Mouse (Mus musculus): Measurements from ENCODE around the gene Dvl3. TPM values are rescaled to one million over a fixed set of nuclear protein-coding genes. Genes with fewer than 3 reads are reported as not detected.

Gene Dvl3
- total and polyA plus RNA-seq, 3 experiments: 4.1 to 20.5 TPM; not detected in 1

GRCm38 (mm10) chr16:20489233-20489632 is 27.5 kb upstream of the Dvl3 start:
- TF ChIP-seq GABPA (IDR thresholded peaks at IDR 0.05; ENCODE audit: low read depth, low read length) (no peak), MAFK (IDR thresholded peaks at IDR 0.05; ENCODE audit: borderline replicate concordance, low read depth, low read length) (no peak), USF1 (IDR thresholded peaks at IDR 0.05; ENCODE audit: low read depth, low read length) (no peak), CTCF (IDR thresholded peaks at IDR 0.05 in 2 of 3, conservative IDR thresholded peaks at IDR 0.05 in 1 of 3; ENCODE audit: control insufficient read depth in 1 of 3, insufficient read depth in 1 of 3, low read depth in 2 of 3, low read length in 3 of 3, poor library complexity in 1 of 3, severe bottlenecking in 1 of 3) (no peak), MXI1 (IDR thresholded peaks at IDR 0.05; ENCODE audit: low read depth, low read length) (no peak), TCF12 (IDR thresholded peaks at IDR 0.05; ENCODE audit: low read depth, low read length) (no peak), BHLHE40 (IDR thresholded peaks at IDR 0.05; ENCODE audit: borderline replicate concordance, low read depth, low read length) (no peak), MAZ (IDR thresholded peaks at IDR 0.05; ENCODE audit: low read depth, low read length) (no peak), ETS1 (IDR thresholded peaks at IDR 0.05; ENCODE audit: low read depth, low read length) (no peak), POLR2A (IDR thresholded peaks at IDR 0.05; ENCODE audit: control insufficient read depth in 1 of 2, insufficient read depth in 1 of 2, low read depth in 1 of 2, low read length in 2 of 2, poor library complexity in 1 of 2) (no peak), E2F4 (IDR thresholded peaks at IDR 0.05; ENCODE audit: borderline replicate concordance, low read depth, low read length) (no peak), HCFC1 (IDR thresholded peaks at IDR 0.05; ENCODE audit: low read depth, low read length) (no peak), TAL1 (IDR thresholded peaks at IDR 0.05; ENCODE audit: low read length) (no peak), ELF1 (IDR thresholded peaks at IDR 0.05; ENCODE audit: low read depth, low read length) (no peak), NRF1 (IDR thresholded peaks at IDR 0.05; ENCODE audit: insufficient read depth, low read depth, low read length, poor library complexity, severe bottlenecking) (no peak), SMC3 (IDR thresholded peaks at IDR 0.05; ENCODE audit: low read depth, low read length) (no peak), USF2 (IDR thresholded peaks at IDR 0.05; ENCODE audit: borderline replicate concordance in 1 of 2, insufficient read depth in 1 of 2, low read depth in 1 of 2, low read length in 2 of 2) (no peak), EP300 (IDR thresholded peaks at IDR 0.05; ENCODE audit: low read depth in 1 of 2, low read length in 2 of 2) (no peak)
- Histone ChIP-seq H3K4me3 (ENCODE audit: control insufficient read depth in 1 of 2, insufficient read depth in 1 of 2, low read depth in 2 of 2, low read length in 2 of 2) (no peak overlapping the region), H3K79me2 (ENCODE audit: control insufficient read depth, insufficient read depth, low read length, poor library complexity) (no peaks in the 10 kb centered on the region), H3K27ac (ENCODE audit: control insufficient read depth, low read depth, low read length) (no peak overlapping the region), H3K27me3 (ENCODE audit: control insufficient read depth in 1 of 2, insufficient read depth in 2 of 2, low read length in 2 of 2) (peaks cover 0 to 3% of the 10 kb centered on the region in 2 experiments; a peak in 1 of 4 replicates), H3K4me1 (ENCODE audit: control insufficient read depth in 1 of 2, insufficient read depth in 2 of 2, low read length in 2 of 2) (peaks cover 0 to 10% of the 10 kb centered on the region in 2 experiments; a peak in 2 of 4 replicates), H3K36me3 (ENCODE audit: control insufficient read depth in 1 of 2, insufficient read depth in 2 of 2, low read length in 2 of 2) (peaks cover 0 to 10% of the 10 kb centered on the region in 2 experiments; a peak in 2 of 4 replicates), H3K9me3 (replicated peaks; ENCODE audit: insufficient read depth, low read length) (no peaks in the 10 kb centered on the region), H3K9ac (ENCODE audit: control insufficient read depth, low read depth, low read length, poor library complexity, severe bottlenecking) (no peak overlapping the region)
- no peak for DNase-seq (ENCODE audit: low read depth, low spot score)

- H3K9me3 ChIP-seq (replicated peaks; ENCODE audit: insufficient read depth, low read length): no peaks in the 10 kb centered on the region
- no peak overlapping the region for H3K27ac ChIP-seq (ENCODE audit: control insufficient read depth, low read depth, low read length)
- H3K36me3 ChIP-seq (ENCODE audit: control insufficient read depth in 1 of 2, insufficient read depth in 2 of 2, low read length in 2 of 2): peaks cover 0 to 12% of the 10 kb centered on the region in 2 experiments; a peak in 2 of 4 replicates
- no peak overlapping the region for H3K9ac ChIP-seq (ENCODE audit: control insufficient read depth, low read depth, low read length, poor library complexity, severe bottlenecking)
- peaks cover 0 to 3% of the 10 kb centered on the region in 2 experiments; a peak in 1 of 4 replicates for H3K27me3 ChIP-seq (ENCODE audit: control insufficient read depth in 1 of 2, insufficient read depth in 2 of 2, low read length in 2 of 2)
- DNase-seq (ENCODE audit: low read depth, low spot score): peak; percentile 63
- no peak overlapping the region for H3K4me3 ChIP-seq (ENCODE audit: control insufficient read depth in 1 of 2, insufficient read depth in 1 of 2, low read depth in 2 of 2, low read length in 2 of 2)
- peaks cover 3 to 10% of the 10 kb centered on the region in 2 experiments for H3K4me1 ChIP-seq (ENCODE audit: control insufficient read depth in 1 of 2, insufficient read depth in 2 of 2, low read length in 2 of 2)
- no peaks in the 10 kb centered on the region for H3K79me2 ChIP-seq (ENCODE audit: control insufficient read depth, insufficient read depth, low read length, poor library complexity)
- TF ChIP-seq MEF2A (IDR thresholded peaks at IDR 0.05; ENCODE audit: extremely low read depth, insufficient replicate concordance, low read depth, low read length, poor library complexity, severe bottlenecking) (no peak), TAL1 (IDR thresholded peaks at IDR 0.05; ENCODE audit: low read length) (peak; percentile 60), CHD1 (IDR thresholded peaks at IDR 0.05; ENCODE audit: low read depth, low read length) (no peak), NELFE (IDR thresholded peaks at IDR 0.05; ENCODE audit: low read depth, low read length) (no peak), MAX (IDR thresholded peaks at IDR 0.05; ENCODE audit: low read length) (no peak), JUND (IDR thresholded peaks at IDR 0.05; ENCODE audit: low read depth, low read length) (no peak), ETS1 (IDR thresholded peaks at IDR 0.05; ENCODE audit: low read depth, low read length) (no peak), UBTF (IDR thresholded peaks at IDR 0.05; ENCODE audit: borderline replicate concordance, insufficient read depth, low read depth, low read length) (no peak), USF2 (IDR thresholded peaks at IDR 0.05; ENCODE audit: borderline replicate concordance in 1 of 2, insufficient read depth in 1 of 2, low read depth in 1 of 2, low read length in 2 of 2) (no peak), ZMIZ1 (IDR thresholded peaks at IDR 0.05; ENCODE audit: low read depth, low read length) (no peak), POLR2AphosphoS2 (IDR thresholded peaks at IDR 0.05; ENCODE audit: low read length) (no peak), EP300 (IDR thresholded peaks at IDR 0.05; ENCODE audit: low read depth in 1 of 2, low read length in 2 of 2) (peak in 1 of 2 experiments; percentile 32; a peak in 1 of 4 replicates), MAZ (IDR thresholded peaks at IDR 0.05; ENCODE audit: low read depth, low read length) (no peak), MAFK (IDR thresholded peaks at IDR 0.05; ENCODE audit: borderline replicate concordance, low read depth, low read length) (no peak), NRF1 (IDR thresholded peaks at IDR 0.05; ENCODE audit: insufficient read depth, low read depth, low read length, poor library complexity, severe bottlenecking) (no peak), HCFC1 (IDR thresholded peaks at IDR 0.05; ENCODE audit: low read depth, low read length) (no peak), POLR2AphosphoS5 (IDR thresholded peaks at IDR 0.05; ENCODE audit: borderline replicate concordance, low read depth, low read length) (no peak), ELF1 (IDR thresholded peaks at IDR 0.05; ENCODE audit: low read depth, low read length) (no peak), MXI1 (IDR thresholded peaks at IDR 0.05; ENCODE audit: low read depth, low read length) (no peak), TCF12 (IDR thresholded peaks at IDR 0.05; ENCODE audit: low read depth, low read length) (0 out of 2 replicates have a peak, but pooled peaks have one; percentile 10), GABPA (IDR thresholded peaks at IDR 0.05; ENCODE audit: low read depth, low read length) (no peak), SMC3 (IDR thresholded peaks at IDR 0.05; ENCODE audit: low read depth, low read length) (peak; percentile 49), USF1 (IDR thresholded peaks at IDR 0.05; ENCODE audit: low read depth, low read length) (no peak)
These were observed 26.2 kb upstream of the Dvl3 start for GRCm38 (mm10) chr16:20490581-20490980.

All from MEL (cell line).